Mouse (Mus musculus): ENCODE results near the gene Tut1.
"Not testable (repeated sequence)": the region's sequence is repeated elsewhere in the genome, so short reads cannot be mapped to it uniquely, and the experiment has no call there.

Gene Tut1

GRCm38 (mm10) chr19:8943047-8943446 lies 10.6 kb upstream of the Tut1 start:
- DNase-seq = no peak

- DNase-seq = no peak
These were observed 9.6 kb upstream of the Tut1 start for GRCm38 (mm10) chr19:8944062-8944461.

- peak; percentile 62 to 64 for DNase-seq
These were observed 8.9 kb upstream of the Tut1 start for GRCm38 (mm10) chr19:8944750-8945149.

GRCm38 (mm10) chr19:8945251-8945650 lies 8.4 kb upstream of the Tut1 start:
- no peak for DNase-seq

GRCm38 (mm10) chr19:8946929-8947328 lies 6.7 kb upstream of the Tut1 start:
- no peak for DNase-seq

GRCm38 (mm10) chr19:8950190-8950589 lies 3.5 kb upstream of the Tut1 start:
- DNase-seq = no peak

GRCm38 (mm10) chr19:8952241-8952640 lies 1.4 kb upstream of the Tut1 start:
- DNase-seq = no peak

GRCm38 (mm10) chr19:8954171-8954570 lies 524 bp downstream of the Tut1 start:
- DNase-seq = peak; percentile 19 to 29

GRCm38 (mm10) chr19:8962256-8962655 lies 8.6 kb downstream of the Tut1 start:
- no peak for DNase-seq

- DNase-seq = no peak
These were observed 11.4 kb downstream of the Tut1 start for GRCm38 (mm10) chr19:8965075-8965474.

GRCm38 (mm10) chr19:8965771-8966170 lies 12.1 kb downstream of the Tut1 start:
- no peak for DNase-seq

GRCm38 (mm10) chr19:8966198-8966589 lies 12.5 kb downstream of the Tut1 start:
- no peak for DNase-seq

- DNase-seq = peak; percentile 96 to 98
These were observed 13.1 kb downstream of the Tut1 start, which contains the start of gene Eef1g for GRCm38 (mm10) chr19:8966590-8967372. Gene Eef1g (plus strand): TSS chr19:8967041.

GRCm38 (mm10) chr19:8967373-8967743 lies 13.7 kb downstream of the Tut1 start:
- DNase-seq = no peak

GRCm38 (mm10) chr19:8967893-8968292 lies 14.2 kb downstream of the Tut1 start:
- no peak for DNase-seq

GRCm38 (mm10) chr19:8972491-8972890 lies 18.8 kb downstream of the Tut1 start:
- not testable (repeated sequence) for DNase-seq

GRCm38 (mm10) chr19:8974638-8975037 lies 21.0 kb downstream of the Tut1 start:
- no peak for DNase-seq

- no peak for DNase-seq
These were observed 21.8 kb downstream of the Tut1 start for GRCm38 (mm10) chr19:8975491-8975890.

- DNase-seq = peak; percentile 72 to 74
These were observed 22.9 kb downstream of the Tut1 start for GRCm38 (mm10) chr19:8976535-8976934.

- peak; percentile 76 to 84 for DNase-seq
These were observed 27.1 kb downstream of the Tut1 start for GRCm38 (mm10) chr19:8980771-8981170.

GRCm38 (mm10) chr19:8981450-8982168 lies 28.0 kb downstream of the Tut1 start:
- DNase-seq = peak; percentile 49 to 59

- DNase-seq = no peak
These were observed 28.9 kb downstream of the Tut1 start for GRCm38 (mm10) chr19:8982303-8983149.

- peak; percentile 34 to 35 for DNase-seq
These were observed 29.6 kb downstream of the Tut1 start for GRCm38 (mm10) chr19:8983150-8983650.

Measured in B cell, adult 2 months (primary cell).